Mouse (Mus musculus) olfactory bulb, adult 2 months (tissue): ENCODE data around the gene Pop4. TPM values are rescaled to one million over a fixed set of nuclear protein-coding genes. Genes with fewer than 3 reads are reported as not detected.

Source experiments
- H3K27ac ChIP-seq: fragments of 200-500 bp; 2 replicates; pipeline ENCODE4 v1.5.1; 2012; ENCODE audit warnings: low read depth, low read length; ENCODE audit not compliant: insufficient read depth
- H3K4me1 ChIP-seq: fragments of 200-500 bp; 2 replicates; pipeline ENCODE4 v1.6.1; 2012; ENCODE audit warnings: low read length; ENCODE audit not compliant: control insufficient read depth, insufficient read depth
- H3K4me3 ChIP-seq: fragments of 200-500 bp; 2 replicates; pipeline ENCODE4 v1.5.1; 2012; ENCODE audit warnings: mild to moderate bottlenecking, low read depth, low read length, moderate library complexity; ENCODE audit not compliant: insufficient read depth
- CTCF ChIP-seq: fragments of 200-500 bp; IDR thresholded peaks from 2 replicates; pipeline ENCODE4 v1.5.1; 2012; ENCODE audit warnings: low read depth, mild to moderate bottlenecking, low read length, moderate library complexity; ENCODE audit not compliant: insufficient read depth
- POLR2A ChIP-seq: fragments of 200-500 bp; IDR thresholded peaks from 2 replicates; pipeline ENCODE4 v1.6.1; 2012; ENCODE audit warnings: mild to moderate bottlenecking, low read depth, low read length, moderate library complexity; ENCODE audit not compliant: insufficient read depth
- WGBS: fragments of 180-500 bp; shearing (Covaris S2); methylation state at CpG from one replicate; pipeline ENCODE4 v1.1.7; 2018; 5-methylcytosine and 5-hydroxymethylcytosine counted together
- polyA plus RNA-seq: library from polyadenylated mRNA; stranded (reverse); fragments of >200 nt; gene quantifications from 2 replicates; pipeline ENCODE4 v1.2.4, GENCODE M21; 2012; ENCODE audit warnings: low replicate concordance; ENCODE audit not compliant: missing spikeins, insufficient read depth, insufficient read length

Pop4 gene
- polyA plus RNA-seq, 1 experiment = not detected

- TF ChIP-seq CTCF (no peak), POLR2A (no peak)
- Histone ChIP-seq H3K4me3 (no peak overlapping the region), H3K4me1 (peaks cover 18% of the 10 kb centered on the region), H3K27ac (no peak overlapping the region)
- WGBS = 69% methylated on average over 5 of the region's 5 CpGs
Measured at GRCm38 (mm10) chr7:38214473-38215214, 56.6 kb downstream of the Pop4 start.

GRCm38 (mm10) chr7:38212651-38213062, 58.6 kb downstream of the Pop4 start:
- Histone ChIP-seq H3K4me1 (peaks cover 13% of the 10 kb centered on the region), H3K27ac (no peak overlapping the region), H3K4me3 (no peak overlapping the region)
- 61% methylated on average over 3 of the region's 3 CpGs for whole genome bisulfite sequencing
- TF ChIP-seq CTCF = no peak
- no peak for TF ChIP-seq POLR2A

Other genes starting within 250 kb of the Pop4 start
- not detected in 2 replicates for gene Uri1, start 247.9 kb downstream of the Pop4 start, polyA plus RNA-seq
- gene Ccne1, start 163.9 kb downstream of the Pop4 start, polyA plus RNA-seq = not detected in 2 replicates
- gene 1600014C10Rik, start 88.2 kb downstream of the Pop4 start, polyA plus RNA-seq = not detected in 2 replicates
- not detected in 2 replicates for gene Plekhf1, start 43.4 kb downstream of the Pop4 start, polyA plus RNA-seq